Mouse (Mus musculus): Measurements from ENCODE around the gene Sh3kbp1. TPM values are rescaled to one million over a fixed set of nuclear protein-coding genes. Genes with fewer than 3 reads are reported as not detected.
A peak's percentile ranks its signal among the peaks of the same experiment; 100 is the strongest.

Sh3kbp1 gene
- polyA plus RNA-seq, 1 experiment from 2014 or later, result 29.6 TPM

- WGBS, result 73% methylated on average over 6 of the region's 6 CpGs
- H3K4me1 ChIP-seq (ENCODE audit: control insufficient read depth, insufficient read depth, low read length), result no peaks in the 10 kb centered on the region
- no peak overlapping the region for H3K4me3 ChIP-seq (replicated peaks; ENCODE audit: low read length)
- no peaks in the 10 kb centered on the region for H3K36me3 ChIP-seq (ENCODE audit: control insufficient read depth, insufficient read depth, low read length)
- no peak overlapping the region for H3K4me2 ChIP-seq (ENCODE audit: low read depth, low read length)
- no peak overlapping the region for H3K27ac ChIP-seq (ENCODE audit: low read length)
- no peak for ATAC-seq (ENCODE audit: insufficient read depth, low FRiP score)
- H3K9ac ChIP-seq (ENCODE audit: low read length), result no peak overlapping the region
- H3K27me3 ChIP-seq (ENCODE audit: control insufficient read depth, insufficient read depth, low read length), result no peaks in the 10 kb centered on the region; the same call in 1 of the 2 replicates
- H3K9me3 ChIP-seq (replicated peaks; ENCODE audit: control insufficient read depth, low read length), result no peaks in the 10 kb centered on the region
These were observed 202.2 kb downstream of the Sh3kbp1 start for GRCm38 (mm10) chrX:159829192-159829852.

GRCm38 (mm10) chrX:159831176-159831575 is 204.1 kb downstream of the Sh3kbp1 start:
- Histone ChIP-seq H3K4me3 (replicated peaks; ENCODE audit: low read length) (no peak overlapping the region), H3K9me3 (replicated peaks; ENCODE audit: control insufficient read depth, low read length) (no peaks in the 10 kb centered on the region), H3K4me2 (ENCODE audit: low read depth, low read length) (no peak overlapping the region), H3K27ac (ENCODE audit: low read length) (no peak overlapping the region), H3K27me3 (ENCODE audit: control insufficient read depth, insufficient read depth, low read length) (no peaks in the 10 kb centered on the region; the same call in 1 of the 2 replicates), H3K36me3 (ENCODE audit: control insufficient read depth, insufficient read depth, low read length) (no peaks in the 10 kb centered on the region), H3K9ac (ENCODE audit: low read length) (no peak overlapping the region), H3K4me1 (ENCODE audit: control insufficient read depth, insufficient read depth, low read length) (no peaks in the 10 kb centered on the region)
- WGBS, result 40% methylated on average over 2 of the region's 2 CpGs
- no peak for ATAC-seq (ENCODE audit: insufficient read depth, low FRiP score)

- H3K4me3 ChIP-seq (replicated peaks; ENCODE audit: low read length), result no peak overlapping the region
These were observed 208.2 kb downstream of the Sh3kbp1 start for GRCm38 (mm10) chrX:159835239-159835638.

GRCm38 (mm10) chrX:159837379-159837778 is 210.3 kb downstream of the Sh3kbp1 start:
- no peaks in the 10 kb centered on the region for H3K4me1 ChIP-seq (ENCODE audit: control insufficient read depth, insufficient read depth, low read length)
- no peak overlapping the region for H3K27ac ChIP-seq (ENCODE audit: low read length)
- no peak for ATAC-seq (ENCODE audit: insufficient read depth, low FRiP score)
- no peak overlapping the region for H3K4me3 ChIP-seq (replicated peaks; ENCODE audit: low read length)
- no peak overlapping the region for H3K4me2 ChIP-seq (ENCODE audit: low read depth, low read length)
- H3K9me3 ChIP-seq (replicated peaks; ENCODE audit: control insufficient read depth, low read length), result no peaks in the 10 kb centered on the region
- no peaks in the 10 kb centered on the region for H3K27me3 ChIP-seq (ENCODE audit: control insufficient read depth, insufficient read depth, low read length)
- H3K9ac ChIP-seq (ENCODE audit: low read length), result no peak overlapping the region
- 36% methylated on average over 1 of the region's 1 CpGs for WGBS
- no peaks in the 10 kb centered on the region for H3K36me3 ChIP-seq (ENCODE audit: control insufficient read depth, insufficient read depth, low read length)

More at GRCm38 (mm10) chrX:159835239-159835638, 208.2 kb downstream of the Sh3kbp1 start:
- Histone ChIP-seq H3K4me1 (ENCODE audit: control insufficient read depth, insufficient read depth, low read length) (no peaks in the 10 kb centered on the region), H3K4me2 (ENCODE audit: low read depth, low read length) (no peak overlapping the region), H3K9ac (ENCODE audit: low read length) (no peak overlapping the region), H3K36me3 (ENCODE audit: control insufficient read depth, insufficient read depth, low read length) (no peaks in the 10 kb centered on the region), H3K27me3 (ENCODE audit: control insufficient read depth, insufficient read depth, low read length) (no peaks in the 10 kb centered on the region), H3K27ac (ENCODE audit: low read length) (no peak overlapping the region), H3K9me3 (replicated peaks; ENCODE audit: control insufficient read depth, low read length) (no peaks in the 10 kb centered on the region)
- no peak for ATAC-seq (ENCODE audit: insufficient read depth, low FRiP score)
- 85% methylated on average over 4 of the region's 4 CpGs for WGBS

GRCm38 (mm10) chrX:159839786-159840185 is 212.7 kb downstream of the Sh3kbp1 start:
- H3K4me1 ChIP-seq (ENCODE audit: control insufficient read depth, insufficient read depth, low read length), result no peaks in the 10 kb centered on the region
- H3K36me3 ChIP-seq (ENCODE audit: control insufficient read depth, insufficient read depth, low read length), result no peaks in the 10 kb centered on the region
- H3K9ac ChIP-seq (ENCODE audit: low read length), result no peak overlapping the region
- H3K4me2 ChIP-seq (ENCODE audit: low read depth, low read length), result no peak overlapping the region
- H3K27ac ChIP-seq (ENCODE audit: low read length), result no peak overlapping the region
- H3K4me3 ChIP-seq (replicated peaks; ENCODE audit: low read length), result no peak overlapping the region
- H3K27me3 ChIP-seq (ENCODE audit: control insufficient read depth, insufficient read depth, low read length), result no peaks in the 10 kb centered on the region
- WGBS, result 82% methylated on average over 2 of the region's 2 CpGs
- no peak for ATAC-seq (ENCODE audit: insufficient read depth, low FRiP score)
- H3K9me3 ChIP-seq (replicated peaks; ENCODE audit: control insufficient read depth, low read length), result no peaks in the 10 kb centered on the region

GRCm38 (mm10) chrX:159840225-159840624 is 213.2 kb downstream of the Sh3kbp1 start:
- peak; percentile 13; the same call in 1 of the 2 replicates for ATAC-seq (ENCODE audit: insufficient read depth, low FRiP score)
- no peak overlapping the region for H3K4me2 ChIP-seq (ENCODE audit: low read depth, low read length)
- 57% methylated on average over 7 of the region's 7 CpGs for WGBS

GRCm38 (mm10) chrX:159850722-159851121 is 223.7 kb downstream of the Sh3kbp1 start:
- H3K4me2 ChIP-seq (ENCODE audit: low read depth, low read length), result no peak overlapping the region
- H3K4me3 ChIP-seq (replicated peaks; ENCODE audit: low read length), result no peak overlapping the region
- H3K27ac ChIP-seq (ENCODE audit: low read length), result no peak overlapping the region
- no peaks in the 10 kb centered on the region for H3K27me3 ChIP-seq (ENCODE audit: control insufficient read depth, insufficient read depth, low read length)
- no peaks in the 10 kb centered on the region for H3K9me3 ChIP-seq (replicated peaks; ENCODE audit: control insufficient read depth, low read length)
- 76% methylated on average over 8 of the region's 8 CpGs for WGBS
- H3K9ac ChIP-seq (ENCODE audit: low read length), result no peak overlapping the region
- H3K4me1 ChIP-seq (ENCODE audit: control insufficient read depth, insufficient read depth, low read length), result no peaks in the 10 kb centered on the region
- ATAC-seq (ENCODE audit: insufficient read depth, low FRiP score), result no peak
- H3K36me3 ChIP-seq (ENCODE audit: control insufficient read depth, insufficient read depth, low read length), result no peaks in the 10 kb centered on the region

More at GRCm38 (mm10) chrX:159840225-159840624, 213.2 kb downstream of the Sh3kbp1 start:
- Histone ChIP-seq H3K4me3 (replicated peaks; ENCODE audit: low read length) (no peak overlapping the region), H3K4me1 (ENCODE audit: control insufficient read depth, insufficient read depth, low read length) (no peaks in the 10 kb centered on the region), H3K9me3 (replicated peaks; ENCODE audit: control insufficient read depth, low read length) (no peaks in the 10 kb centered on the region), H3K27me3 (ENCODE audit: control insufficient read depth, insufficient read depth, low read length) (no peaks in the 10 kb centered on the region), H3K27ac (ENCODE audit: low read length) (no peak overlapping the region), H3K36me3 (ENCODE audit: control insufficient read depth, insufficient read depth, low read length) (no peaks in the 10 kb centered on the region), H3K9ac (ENCODE audit: low read length) (no peak overlapping the region)

- H3K27me3 ChIP-seq (ENCODE audit: control insufficient read depth, insufficient read depth, low read length), result no peaks in the 10 kb centered on the region; the same call in 1 of the 2 replicates
- ATAC-seq (ENCODE audit: insufficient read depth, low FRiP score), result no peak
- H3K4me3 ChIP-seq (replicated peaks; ENCODE audit: low read length), result no peak overlapping the region
- H3K9me3 ChIP-seq (replicated peaks; ENCODE audit: control insufficient read depth, low read length), result no peaks in the 10 kb centered on the region
- no peak overlapping the region for H3K9ac ChIP-seq (ENCODE audit: low read length)
- 90% methylated on average over 1 of the region's 1 CpGs for WGBS
- no peak overlapping the region for H3K27ac ChIP-seq (ENCODE audit: low read length)
- no peaks in the 10 kb centered on the region for H3K4me1 ChIP-seq (ENCODE audit: control insufficient read depth, insufficient read depth, low read length)
- H3K36me3 ChIP-seq (ENCODE audit: control insufficient read depth, insufficient read depth, low read length), result no peaks in the 10 kb centered on the region
- no peak overlapping the region for H3K4me2 ChIP-seq (ENCODE audit: low read depth, low read length)
These were observed 229.8 kb downstream of the Sh3kbp1 start for GRCm38 (mm10) chrX:159856866-159857265.

GRCm38 (mm10) chrX:159858126-159858525 is 231.1 kb downstream of the Sh3kbp1 start:
- no peaks in the 10 kb centered on the region for H3K9me3 ChIP-seq (replicated peaks; ENCODE audit: control insufficient read depth, low read length)
- no peak overlapping the region for H3K4me3 ChIP-seq (replicated peaks; ENCODE audit: low read length)
- no peaks in the 10 kb centered on the region; the same call in 1 of the 2 replicates for H3K27me3 ChIP-seq (ENCODE audit: control insufficient read depth, insufficient read depth, low read length)
- ATAC-seq (ENCODE audit: insufficient read depth, low FRiP score), result no peak
- H3K4me1 ChIP-seq (ENCODE audit: control insufficient read depth, insufficient read depth, low read length), result no peaks in the 10 kb centered on the region
- no peak overlapping the region for H3K9ac ChIP-seq (ENCODE audit: low read length)
- no peak overlapping the region for H3K4me2 ChIP-seq (ENCODE audit: low read depth, low read length)
- H3K36me3 ChIP-seq (ENCODE audit: control insufficient read depth, insufficient read depth, low read length), result no peaks in the 10 kb centered on the region
- H3K27ac ChIP-seq (ENCODE audit: low read length), result no peak overlapping the region
- 57% methylated on average over 1 of the region's 1 CpGs for WGBS
